Mouse (Mus musculus) neural tube, embryonic 11.5 days (tissue): Measurements from ENCODE around the gene Palm. TPM values are rescaled to one million over a fixed set of nuclear protein-coding genes. Genes with fewer than 3 reads are reported as not detected.

Experiments used
- ATAC-seq: fragments of 200-750 bp; cut with Nextera tagmentation; 2 replicates; pipeline ENCODE4 v1.8.0; 2017; ENCODE audit warnings: moderate number of reproducible peaks, mild to moderate bottlenecking, moderate TSS enrichment, moderate library complexity; ENCODE audit not compliant: insufficient read depth, low FRiP score, low TSS enrichment
- DNase-seq: peaks from one replicate; pipeline ENCODE4 v3.0.0-alpha.2; 2015; ENCODE audit warnings: low spot score
- H3K27ac ChIP-seq: fragments of 300-500 bp; sonication (generic); 2 replicates; pipeline ENCODE4 v1.5.1; 2014; ENCODE audit warnings: low read depth, mild to moderate bottlenecking, low read length
- H3K27me3 ChIP-seq: fragments of 300-500 bp; sonication (generic); 2 replicates; pipeline ENCODE4 v1.6.1; 2014; ENCODE audit warnings: mild to moderate bottlenecking, low read length, mixed read lengths; ENCODE audit not compliant: control insufficient read depth, insufficient read depth
- H3K36me3 ChIP-seq: fragments of 300-500 bp; sonication (generic); 2 replicates; pipeline ENCODE4 v1.6.1; 2014; ENCODE audit warnings: mild to moderate bottlenecking, low read length, moderate library complexity, mixed read lengths; ENCODE audit not compliant: control insufficient read depth, insufficient read depth
- H3K4me1 ChIP-seq: fragments of 300-500 bp; sonication (generic); 2 replicates; pipeline ENCODE4 v1.6.1; 2014; ENCODE audit warnings: low read length, mixed read lengths; ENCODE audit not compliant: control insufficient read depth, insufficient read depth
- H3K4me2 ChIP-seq: fragments of 300-500 bp; sonication (generic); 2 replicates; pipeline ENCODE4 v1.6.1; 2014; ENCODE audit warnings: low read depth, mild to moderate bottlenecking, moderate library complexity
- H3K4me3 ChIP-seq: fragments of 300-500 bp; sonication (generic); 2 replicates; pipeline ENCODE4 v1.5.1; 2014; ENCODE audit warnings: low read depth, low read length
- H3K9ac ChIP-seq: fragments of 300-500 bp; sonication (generic); 2 replicates; pipeline ENCODE4 v1.6.1; 2014; ENCODE audit warnings: mild to moderate bottlenecking, low read length
- H3K9me3 ChIP-seq: fragments of 300-500 bp; sonication (generic); 2 replicates; pipeline ENCODE4 v1.6.1; 2016; ENCODE audit warnings: low read length; ENCODE audit not compliant: control insufficient read depth
- WGBS: fragments of 180-500 bp; shearing (Covaris S2); extraction: QIAGEN DNeasy Blood & Tissue Kit; methylation state at CpG from one replicate; pipeline ENCODE4 v1.1.7; 2014; 5-methylcytosine and 5-hydroxymethylcytosine counted together
- microRNA-seq: library from miRNA; unstranded; fragments of <30 nt; microRNA quantifications from one replicate; pipeline ENCODE4, GENCODE M21; 2016
- polyA plus RNA-seq: library from polyadenylated mRNA; unstranded; fragments of >200 nt; fragmentation: Nextera tagmentation; extraction: Ambion mirVana; gene quantifications from 2 replicates; pipeline ENCODE4 v1.2.1, GENCODE M21; 2014

Gene Palm
- polyA plus RNA-seq, 1 experiment from 2014 or later = 155 TPM

DNA sequence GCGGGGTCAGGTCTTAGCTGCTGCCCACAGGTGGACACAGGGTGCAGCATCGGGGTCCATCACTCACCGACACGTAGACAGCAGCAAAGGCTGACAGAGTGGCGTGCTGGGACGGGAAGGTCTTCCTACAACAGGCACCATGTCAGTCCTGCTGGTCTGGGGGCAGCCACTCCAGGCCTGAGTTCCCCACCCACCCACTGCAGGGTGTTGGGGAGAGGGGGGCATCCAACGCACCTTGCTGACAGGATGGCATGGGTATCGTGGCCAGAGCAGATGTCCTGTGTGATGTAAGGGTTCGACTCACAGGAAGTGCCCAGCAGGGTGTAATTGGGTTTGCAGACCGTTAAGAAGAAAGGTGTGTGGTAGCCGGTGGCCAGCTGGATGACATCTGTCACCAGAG is 73.2 kb downstream of the Palm start:
- Histone ChIP-seq H3K27ac (no peak overlapping the region), H3K4me2 (no peak overlapping the region), H3K9me3 (no peaks in the 10 kb centered on the region), H3K4me1 (no peaks in the 10 kb centered on the region), H3K9ac (no peak overlapping the region), H3K4me3 (no peak overlapping the region), H3K36me3 (peaks cover 45% of the 10 kb centered on the region), H3K27me3 (no peaks in the 10 kb centered on the region)
- ATAC-seq (no peak), DNase-seq (no peak)
- 72% methylated on average over 11 of the region's 11 CpGs for WGBS

Small RNA genes lying within 50 kb of the gene (microRNA-seq; reads per million reads assigned to microRNA genes)
- not detected for gene Mir6910

Other genes with a start within 250 kb of the Palm start
- 50.8 and 58.2 TPM in 2 replicates for gene Mier2, start 238.4 kb upstream of the Palm start, polyA plus RNA-seq
- gene Theg, start 206.2 kb upstream of the Palm start, polyA plus RNA-seq = not detected in 2 replicates
- 0.08 TPM in 1 of 2 replicates, not detected in the other for gene C2cd4c, start 179.5 kb upstream of the Palm start, polyA plus RNA-seq
- 17.2 and 23.1 TPM in 2 replicates for gene Shc2, start 155.7 kb upstream of the Palm start, polyA plus RNA-seq
- gene Odf3l2, start 147.8 kb upstream of the Palm start, polyA plus RNA-seq = not detected in 2 replicates
- 1.5 and 2.5 TPM in 2 replicates for gene Madcam1, start 129.0 kb upstream of the Palm start, polyA plus RNA-seq
- 71.2 and 78.7 TPM in 2 replicates for gene Tpgs1, start 124.2 kb upstream of the Palm start, polyA plus RNA-seq
- gene Cdc34, start 111.4 kb upstream of the Palm start, polyA plus RNA-seq = 165 and 168 TPM in 2 replicates
- gene Gzmm, start 104.6 kb upstream of the Palm start, polyA plus RNA-seq = 0.57 and 0.62 TPM in 2 replicates
- 591 and 595 TPM in 2 replicates for gene Bsg, start 89.1 kb upstream of the Palm start, polyA plus RNA-seq
- 0.28 and 0.57 TPM in 2 replicates for gene Hcn2, start 76.9 kb upstream of the Palm start, polyA plus RNA-seq
- gene Polrmt, start 47.0 kb upstream of the Palm start, polyA plus RNA-seq = 29.5 and 34.1 TPM in 2 replicates
- gene Fgf22, start 38.5 kb upstream of the Palm start, polyA plus RNA-seq = 0.20 and 0.84 TPM in 2 replicates
- gene Rnf126, start 26.6 kb upstream of the Palm start, polyA plus RNA-seq = 99.7 and 101 TPM in 2 replicates
- 1.3 and 1.7 TPM in 2 replicates for gene Fstl3, start 16.3 kb upstream of the Palm start, polyA plus RNA-seq
- gene Prss57, start 2.6 kb upstream of the Palm start, polyA plus RNA-seq = 0.23 TPM in 1 of 2 replicates, not detected in the other
- 0.77 and 1.6 TPM in 2 replicates for gene Misp, start 27.4 kb downstream of the Palm start, polyA plus RNA-seq
- 215 and 216 TPM in 2 replicates for gene Ptbp1, start 60.9 kb downstream of the Palm start, polyA plus RNA-seq
- 12.5 and 13.7 TPM in 2 replicates for gene Prtn3, start 80.9 kb downstream of the Palm start, polyA plus RNA-seq
- gene Plppr3, start 81.1 kb downstream of the Palm start, polyA plus RNA-seq = 142 and 156 TPM in 2 replicates
- gene Elane, start 92.7 kb downstream of the Palm start, polyA plus RNA-seq = 0.66 TPM in 1 of 2 replicates, not detected in the other
- not detected in 2 replicates for gene Cfd, start 97.3 kb downstream of the Palm start, polyA plus RNA-seq
- gene Med16, start 115.4 kb downstream of the Palm start, polyA plus RNA-seq = 47.7 and 53.6 TPM in 2 replicates
- 14.5 TPM in 1 of 2 replicates, not detected in the other for gene Gm26602, start 117.3 kb downstream of the Palm start, polyA plus RNA-seq
- gene Kiss1r, start 123.4 kb downstream of the Palm start, polyA plus RNA-seq = 0.77 and 0.80 TPM in 2 replicates
- 150 and 156 TPM in 2 replicates for gene R3hdm4, start 127.6 kb downstream of the Palm start, polyA plus RNA-seq
- gene Arid3a, start 133.5 kb downstream of the Palm start, polyA plus RNA-seq = 7.0 and 8.5 TPM in 2 replicates
- gene Wdr18, start 166.6 kb downstream of the Palm start, polyA plus RNA-seq = 115 TPM in 2 replicates
- 0.16 and 0.30 TPM in 2 replicates for gene Grin3b, start 177.1 kb downstream of the Palm start, polyA plus RNA-seq
- 16.1 and 17.7 TPM in 2 replicates for gene Tmem259, start 190.8 kb downstream of the Palm start, polyA plus RNA-seq
- 167 and 187 TPM in 2 replicates for gene Cnn2, start 195.0 kb downstream of the Palm start, polyA plus RNA-seq
- 4.3 and 7.0 TPM in 2 replicates for gene Abca7, start 202.9 kb downstream of the Palm start, polyA plus RNA-seq
- gene Arhgap45, start 223.1 kb downstream of the Palm start, polyA plus RNA-seq = 4.6 and 4.9 TPM in 2 replicates
- gene Polr2e, start 246.2 kb downstream of the Palm start, polyA plus RNA-seq = 222 and 234 TPM in 2 replicates